Mouse (Mus musculus): ENCODE measurements at regions not wholly inside any gene's neighbourhood (a gene's known extent, or its start where the extent isn't known, plus 50 kb on each side); places are given as distances from the start of the nearest gene placed in this dataset.
"Not testable (repeated sequence)": the region's sequence is repeated elsewhere in the genome, so short reads cannot be mapped to it uniquely, and the experiment has no call there.

DNA sequence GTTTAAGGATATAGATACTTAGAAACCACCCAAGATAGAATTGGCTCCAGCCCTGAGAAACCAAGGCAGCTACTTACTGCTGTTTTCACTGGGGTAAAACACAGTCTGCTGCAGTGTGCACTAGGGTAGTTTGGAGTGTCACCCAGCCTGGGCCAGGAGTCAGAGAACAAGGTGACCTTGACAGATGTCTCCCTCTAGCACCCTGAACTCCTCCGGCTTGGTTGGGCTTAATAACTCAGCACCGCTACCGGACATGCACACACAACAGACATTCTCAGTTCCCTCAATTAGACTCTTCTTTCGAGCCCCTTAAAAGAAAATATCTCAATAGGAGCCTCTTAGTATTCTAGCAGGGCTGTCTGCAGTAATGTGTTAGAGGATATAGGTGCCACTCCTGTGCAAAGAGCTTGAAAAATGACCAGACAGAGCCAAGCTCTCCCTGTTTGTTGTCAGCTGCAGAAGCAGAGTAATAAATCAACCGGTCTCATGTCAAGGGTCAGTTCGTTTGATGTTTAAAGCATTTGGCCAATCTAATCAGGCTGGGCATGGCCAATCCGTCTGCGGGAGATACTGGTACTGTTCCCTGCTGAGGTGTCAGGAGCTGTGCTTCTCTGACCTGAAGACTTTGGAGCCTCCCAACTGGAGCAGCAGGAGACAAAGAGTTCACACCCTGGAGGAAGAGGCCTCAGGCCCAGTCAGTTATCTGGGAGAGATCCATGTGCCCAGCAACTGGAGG lies 299.1 kb downstream of the Eipr1 start:
- DNase-seq, result no peak

DNA sequence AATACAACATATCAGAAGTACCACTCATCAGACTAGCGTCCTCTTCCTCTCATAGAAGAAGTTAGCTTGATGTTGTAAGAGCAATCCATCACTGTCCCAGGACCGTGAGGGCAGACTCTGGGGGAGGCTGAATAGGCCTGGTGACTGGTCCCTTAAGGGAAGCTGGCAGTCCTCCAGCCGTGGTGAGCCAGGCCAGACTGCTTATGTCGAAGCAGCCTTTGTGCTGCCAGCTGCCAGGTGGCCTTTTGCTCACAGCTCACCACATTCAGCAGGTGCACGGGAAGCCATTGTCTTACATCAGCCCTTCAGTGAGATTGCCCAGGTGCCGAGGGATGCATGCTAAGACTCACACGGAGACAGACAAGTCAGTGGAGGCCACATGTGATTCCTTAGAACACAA lies 302.8 kb downstream of the Eipr1 start:
- no peak for DNase-seq

DNA sequence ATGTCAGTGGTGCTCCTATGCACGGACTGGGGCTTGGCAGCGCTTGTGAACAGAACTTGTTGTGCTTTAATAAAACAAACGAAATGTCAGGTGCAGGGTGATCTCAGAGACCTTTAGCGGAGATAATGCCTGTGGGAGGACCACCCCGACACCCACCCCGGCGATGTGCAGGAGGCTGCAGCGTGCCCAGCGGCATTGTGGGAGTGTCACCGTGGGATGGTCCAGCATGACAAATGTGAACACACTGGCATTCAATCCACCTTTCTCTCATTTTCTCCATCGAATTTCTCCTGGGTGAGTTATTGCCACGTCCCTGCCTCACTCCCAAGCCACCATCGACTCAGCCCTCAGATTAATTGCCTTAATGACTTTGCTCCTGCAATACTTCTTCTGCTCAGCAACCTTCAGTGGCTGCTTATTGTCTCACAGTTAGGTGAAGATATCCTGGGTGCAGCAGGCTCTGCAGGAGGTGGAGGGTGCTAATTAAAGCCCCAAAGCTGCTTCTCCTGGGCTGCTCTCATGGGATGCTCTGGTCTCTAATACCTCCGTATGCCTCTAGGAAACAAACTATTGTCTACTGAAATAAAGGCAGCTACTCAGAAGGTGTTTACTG lies 310.5 kb downstream of the Eipr1 start:
- no peak for DNase-seq

GRCm38 (mm10) chr12:29062801-29063200 lies 311.2 kb downstream of the Eipr1 start:
- no peak for DNase-seq

DNA sequence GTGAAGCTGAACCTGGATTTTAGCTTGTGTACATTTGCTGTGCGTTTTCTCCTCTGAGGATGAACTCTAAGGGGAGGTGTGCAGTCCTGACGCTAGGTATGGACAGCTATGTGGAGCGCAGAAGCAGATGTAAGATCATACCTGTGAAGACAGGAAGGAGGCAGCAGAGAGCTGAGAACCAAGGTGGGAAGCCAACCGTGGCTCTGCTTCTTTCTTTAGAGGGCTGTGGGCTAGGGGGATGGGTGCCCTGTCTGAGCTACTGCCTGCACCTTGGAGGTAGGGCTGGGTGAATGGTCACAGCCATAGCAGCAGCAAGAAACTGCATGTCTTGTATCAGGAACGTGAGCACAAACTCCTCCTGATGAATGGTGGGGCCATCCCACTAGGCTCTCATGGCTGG lies 316.6 kb downstream of the Eipr1 start:
- no peak for DNase-seq

GRCm38 (mm10) chr12:29075096-29075852 lies 323.7 kb downstream of the Eipr1 start:
- no peak for DNase-seq

DNA sequence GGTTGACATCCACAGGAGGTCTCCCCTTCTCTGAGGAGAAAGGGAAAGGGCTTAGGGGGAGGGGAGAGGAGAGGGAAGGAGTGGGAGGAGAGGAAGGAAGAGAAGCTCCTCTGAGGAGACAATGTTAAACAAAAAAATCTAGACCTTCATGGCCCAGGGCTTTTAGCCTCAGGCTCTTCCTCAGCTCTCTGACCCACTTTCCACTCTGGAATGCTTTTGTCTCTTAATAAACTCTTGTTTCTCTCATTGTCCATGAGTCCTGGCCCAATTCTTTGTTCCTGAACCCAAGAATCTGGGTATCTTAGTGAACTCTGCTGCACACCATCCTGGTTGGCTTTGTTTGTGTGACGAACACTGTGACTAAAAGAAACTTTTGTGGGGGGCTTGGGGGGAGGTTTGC lies 325.0 kb downstream of the Eipr1 start:
- DNase-seq, result no peak

GRCm38 (mm10) chr12:29079011-29079410 lies 327.4 kb downstream of the Eipr1 start:
- no peak for DNase-seq

DNA sequence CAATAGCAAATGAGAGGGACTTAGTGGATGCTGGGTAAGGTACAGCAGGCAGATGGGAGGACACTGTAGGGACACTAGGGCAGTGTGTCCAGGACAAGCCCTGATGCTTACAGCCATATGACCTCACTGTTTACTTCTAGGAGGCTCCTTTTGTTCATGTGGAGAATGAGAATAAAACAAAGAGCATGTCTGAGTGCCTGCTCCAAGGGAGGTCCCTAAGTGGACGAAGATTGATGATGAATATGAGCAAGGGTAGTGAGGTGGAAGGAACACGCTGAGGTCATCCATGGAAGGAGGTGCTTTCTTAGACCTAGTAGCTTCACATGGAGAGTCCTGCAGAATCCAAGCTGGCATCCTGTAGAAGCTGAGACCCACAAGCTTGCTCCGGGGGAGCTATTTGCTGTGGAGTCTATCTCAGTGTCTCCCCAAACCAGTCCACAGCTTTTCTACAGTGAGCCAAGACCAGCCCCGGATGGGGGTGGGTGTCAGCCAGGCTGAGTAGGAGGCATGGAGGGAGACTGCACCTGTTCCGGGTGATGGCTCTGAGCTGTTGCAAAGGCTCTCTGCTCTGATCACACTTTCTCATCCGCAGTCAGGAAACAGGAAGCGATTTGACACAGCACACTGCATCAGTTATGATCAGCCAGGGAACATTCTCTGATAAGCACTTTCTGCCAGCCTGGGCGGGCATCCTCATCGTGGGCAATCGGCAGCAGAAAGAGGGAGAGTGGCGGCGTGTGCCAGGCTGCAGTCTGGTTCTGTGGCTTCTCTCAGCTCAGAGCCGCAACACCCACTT lies 332.0 kb downstream of the Eipr1 start:
- DNase-seq, result peak in 1 of 2 experiments; percentile 5

DNA sequence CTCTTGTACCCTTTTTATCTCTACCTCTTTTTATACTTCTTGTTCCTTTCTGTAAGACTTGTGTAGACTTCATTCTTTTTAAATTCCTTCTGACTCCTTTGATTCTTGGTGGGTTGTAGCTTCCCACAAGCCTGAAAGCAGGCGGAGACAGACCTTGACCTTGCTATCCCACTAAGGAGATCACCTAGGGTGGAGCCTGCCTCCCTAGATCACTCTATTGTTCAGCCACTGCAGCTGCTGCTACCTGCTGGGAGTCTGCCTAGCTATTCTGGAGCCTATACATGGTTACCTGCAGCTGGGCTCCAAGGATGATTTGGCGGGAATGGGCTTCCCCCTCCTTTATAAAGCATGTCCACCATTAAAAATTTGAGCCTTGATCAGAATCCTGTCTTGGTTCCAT lies 335.6 kb downstream of the Eipr1 start:
- DNase-seq, result not testable (repeated sequence)

DNA sequence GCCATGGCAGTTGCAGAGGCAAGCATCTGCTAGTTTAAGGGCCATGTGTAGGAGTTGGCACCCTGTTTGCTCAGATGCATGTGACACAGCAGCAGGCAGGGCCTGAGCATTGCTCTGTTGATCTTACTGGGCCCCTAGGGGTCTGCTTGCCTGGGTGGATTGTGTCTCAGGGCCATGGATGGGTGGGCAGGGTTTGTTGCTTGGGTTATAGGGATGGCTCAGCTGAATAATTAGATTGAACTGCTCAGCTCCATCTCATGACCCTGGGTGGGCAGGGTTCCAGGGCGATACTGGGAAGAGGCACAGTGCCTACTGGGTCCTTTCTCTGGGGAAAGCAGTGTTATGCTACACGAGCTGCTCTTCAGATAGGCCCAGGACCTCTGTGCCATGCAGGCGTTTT lies 338.0 kb downstream of the Eipr1 start:
- no peak for DNase-seq

DNA sequence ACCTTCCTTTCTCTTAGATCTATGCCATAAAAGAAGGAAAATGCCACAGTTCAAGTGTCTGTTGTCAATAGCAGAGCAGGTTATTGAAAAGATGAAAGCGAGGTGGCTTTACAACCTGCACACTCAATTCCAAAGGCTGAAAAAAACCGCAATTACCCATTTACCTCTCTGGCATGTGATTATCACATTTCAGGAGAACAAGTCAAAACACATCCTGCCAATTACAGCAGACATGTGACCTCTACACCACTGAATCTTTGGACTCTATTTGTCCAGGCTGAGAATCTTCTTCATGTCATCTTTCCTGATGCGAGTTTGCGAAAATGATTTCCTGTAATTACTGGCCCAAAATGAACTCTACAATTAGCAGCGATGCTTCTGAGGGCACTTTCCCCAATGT lies 338.8 kb downstream of the Eipr1 start:
- DNase-seq, result no peak

DNA sequence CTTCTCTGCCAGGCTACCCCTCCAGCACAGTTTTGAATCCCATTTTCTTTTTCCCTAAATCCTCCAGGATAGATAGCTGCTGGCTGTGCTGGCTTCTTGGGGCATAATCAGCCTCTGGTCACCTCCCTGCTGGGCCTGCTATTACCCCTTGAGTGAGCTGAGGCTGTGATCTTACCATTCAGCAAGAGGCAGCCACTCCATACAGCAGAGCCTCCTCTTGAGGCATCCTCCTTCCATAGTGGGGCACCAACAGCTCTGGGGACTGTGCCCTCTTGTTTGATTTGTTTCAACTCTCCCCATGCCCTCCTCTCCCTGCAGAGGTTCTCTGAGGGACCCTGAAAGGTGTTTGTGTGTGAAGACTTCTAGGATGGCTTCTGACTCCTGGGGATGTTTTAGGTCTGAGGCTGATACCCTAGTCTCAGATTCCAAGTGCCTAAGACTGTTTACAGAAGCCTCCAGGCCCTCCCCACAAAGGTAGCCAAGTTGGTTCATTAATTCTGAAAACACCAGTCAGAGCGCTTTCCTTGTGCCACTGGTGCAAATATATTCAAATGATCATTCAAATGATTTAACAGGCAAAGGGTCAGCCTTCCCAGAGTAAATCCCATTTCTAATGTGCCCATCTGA lies 343.9 kb downstream of the Eipr1 start:
- no peak for DNase-seq

DNA sequence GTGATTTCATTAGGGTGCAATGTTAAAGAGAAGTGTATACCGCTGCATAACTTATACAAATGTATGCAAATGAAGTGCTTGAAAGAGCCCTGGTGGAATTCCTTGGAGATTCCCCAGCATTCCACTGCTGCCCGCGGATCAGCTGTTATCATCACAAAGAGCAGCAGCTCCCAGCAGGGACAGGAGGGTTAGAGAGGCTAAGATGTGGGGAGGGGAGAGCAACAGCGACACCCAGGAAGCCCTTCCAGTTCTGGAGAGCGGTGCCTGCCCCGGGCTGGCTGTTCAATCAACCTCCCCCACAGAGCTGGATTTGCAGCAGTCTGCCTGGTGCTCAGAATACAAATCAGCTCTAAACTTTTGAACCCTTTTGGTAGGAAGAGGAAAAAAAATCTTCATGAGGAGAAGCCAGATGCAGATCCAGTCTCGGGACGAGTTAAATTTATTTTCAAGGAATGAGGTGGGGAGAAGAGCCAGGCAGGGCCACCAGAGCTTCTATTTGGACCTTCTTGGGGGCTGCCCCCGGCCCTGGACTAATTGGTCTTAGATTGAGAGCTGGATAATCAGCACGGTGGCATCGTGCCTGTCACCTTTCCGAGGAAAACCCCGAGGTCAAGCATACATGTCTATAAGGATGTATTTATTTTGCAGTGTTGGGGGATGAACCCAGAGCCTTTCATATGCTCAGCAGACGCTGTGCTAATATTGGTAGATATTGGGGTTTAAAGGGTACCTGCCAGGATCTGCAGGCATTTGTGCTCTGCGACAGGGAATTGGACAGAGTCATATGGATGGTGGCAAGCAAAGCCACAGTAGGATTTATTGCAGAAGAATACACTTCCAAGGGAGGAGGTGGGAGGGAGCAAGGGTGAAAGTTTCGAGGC lies 344.7 kb downstream of the Eipr1 start:
- no peak for DNase-seq

- no peak for DNase-seq
These were observed 348.5 kb downstream of the Eipr1 start for GRCm38 (mm10) chr12:29100042-29100570.

DNA sequence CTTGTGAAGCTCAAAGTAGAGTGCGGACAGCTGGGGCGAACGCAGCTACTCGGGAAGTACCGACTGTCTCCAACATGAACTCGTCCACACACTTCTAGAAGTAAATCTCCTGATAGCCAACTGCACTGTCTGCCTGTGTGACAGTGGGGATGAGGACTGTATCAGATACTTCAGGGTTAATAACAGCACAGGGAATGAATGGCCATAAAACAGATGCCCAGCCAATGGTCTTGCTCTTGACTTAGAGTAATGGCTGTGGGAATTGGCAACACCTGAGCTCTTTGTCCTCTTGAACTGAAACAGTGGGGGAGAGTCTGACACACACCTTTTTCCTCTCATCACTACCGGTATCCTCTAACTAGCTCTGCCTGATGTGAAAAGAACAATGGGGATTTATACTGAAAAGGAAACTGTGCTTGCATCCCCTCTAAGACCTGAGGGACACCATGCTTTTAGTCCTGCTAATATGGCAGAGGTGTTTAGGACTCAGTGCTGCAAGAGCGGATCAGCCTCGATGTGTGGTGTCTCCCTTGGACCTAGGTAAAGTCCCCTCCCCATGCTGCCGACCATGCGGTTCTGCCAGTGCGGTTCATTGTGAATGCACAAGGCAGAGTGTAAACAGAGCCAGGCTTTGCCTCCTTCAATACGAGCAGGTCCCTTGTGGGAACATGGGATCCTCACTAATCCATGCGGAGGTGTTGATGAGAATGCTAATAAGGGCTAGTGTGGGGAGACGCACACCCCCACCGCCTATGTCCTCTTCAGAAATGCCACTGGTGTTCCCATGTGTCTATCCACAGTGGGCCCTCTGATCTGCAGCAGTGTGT lies 355.5 kb downstream of the Eipr1 start:
- no peak for DNase-seq

GRCm38 (mm10) chr12:29107720-29108051 lies 356.1 kb downstream of the Eipr1 start:
- DNase-seq, result no peak

DNA sequence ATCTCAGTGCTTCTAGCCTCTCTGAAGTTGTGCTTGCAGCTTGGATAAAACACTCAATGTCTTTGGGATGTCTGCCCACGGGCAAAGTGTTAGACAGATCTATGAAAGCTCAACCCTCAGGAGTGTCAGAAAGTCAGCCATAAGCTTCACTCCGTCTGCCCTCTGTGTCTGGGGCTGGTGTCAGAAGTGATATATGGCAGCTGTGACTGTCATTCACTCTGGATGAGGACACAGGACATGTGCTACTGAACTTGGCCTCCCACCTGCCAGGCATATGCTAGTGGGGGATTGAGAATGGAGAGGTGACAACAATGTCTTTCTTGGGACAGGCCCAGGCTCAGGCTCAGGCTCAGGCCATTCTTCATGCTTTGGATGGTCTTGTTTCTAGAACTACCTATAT lies 366.7 kb downstream of the Eipr1 start:
- no peak for DNase-seq

- no peak for DNase-seq
These were observed 369.6 kb downstream of the Eipr1 start for GRCm38 (mm10) chr12:29121159-29121558.

DNA sequence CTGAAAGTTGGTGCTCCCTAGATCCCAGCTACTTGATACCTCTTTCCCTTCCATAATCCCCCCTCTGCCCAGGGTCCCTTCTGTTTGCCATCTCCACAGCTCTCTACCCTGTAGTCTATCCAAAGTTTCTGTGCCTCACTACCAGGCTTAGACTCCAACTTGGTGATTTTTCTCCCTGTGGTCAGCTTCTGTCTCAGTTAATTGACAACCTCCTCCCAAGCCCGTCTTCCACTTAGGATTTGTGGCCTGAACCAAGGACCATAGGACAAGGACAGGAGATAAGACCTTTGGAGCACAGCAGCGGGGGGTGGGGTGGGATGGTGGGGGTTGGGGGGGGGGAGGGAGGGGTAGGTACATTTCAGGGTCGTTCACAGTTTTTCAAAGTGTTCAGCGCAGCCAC lies 371.3 kb downstream of the Eipr1 start:
- no peak for DNase-seq

All from thymus, adult 18-20 months (tissue).